Mouse (Mus musculus) subcutaneous adipose tissue, adult 2 months (tissue): Measurements from ENCODE around the gene Rnf220. TPM values are rescaled to one million over a fixed set of nuclear protein-coding genes. Genes with fewer than 3 reads are reported as not detected.

Experiments
- polyA plus RNA-seq: library from polyadenylated mRNA; depleted of rRNA; stranded (reverse); fragments of >200 nt; gene quantifications from 2 replicates; pipeline ENCODE4 v1.2.3, GENCODE M21; 2012; ENCODE audit warnings: low replicate concordance; rRNA removed

Rnf220 gene
- polyA plus RNA-seq: 65.8 and 108 TPM in 2 replicates

GRCm38 (mm10) chr4:117496482-117497165, at the start of gene Rnf220:
Gene Rnf220 (minus strand): TSS chr4:117497052.

GRCm38 (mm10) chr4:117251801-117252316, 245.0 kb downstream of the Rnf220 start, which contains the start of the genes Tmem53 and Armh1:
Gene Tmem53 (plus strand): TSS chr4:117251951.
Gene Armh1 (minus strand): TSS chr4:117252125.

Other genes starting within 250 kb of the Rnf220 start
- gene Tmem53, start 245.1 kb downstream of the Rnf220 start, polyA plus RNA-seq: 40.8 and 59.3 TPM in 2 replicates
- gene Armh1, start 244.9 kb downstream of the Rnf220 start, polyA plus RNA-seq: 0.24 and 0.63 TPM in 2 replicates
- 94.0 and 125 TPM in 2 replicates for gene Eri3, start 53.3 kb upstream of the Rnf220 start, polyA plus RNA-seq
- 19.7 and 25.2 TPM in 2 replicates for gene Dmap1, start 185.2 kb upstream of the Rnf220 start, polyA plus RNA-seq
- not detected in 2 replicates for gene Gm12845, start 227.4 kb upstream of the Rnf220 start, polyA plus RNA-seq